Mouse (Mus musculus) gastrocnemius, adult 18-20 months (tissue): ENCODE measurements at regions not wholly inside any gene's neighbourhood (a gene's known extent, or its start where the extent isn't known, plus 50 kb on each side); places are given as distances from the start of the nearest gene placed in this dataset.

Experiments
- DNase-seq: peaks from one replicate; pipeline ENCODE4 v3.0.0; 2021; ENCODE audit warnings: low spot score

DNA sequence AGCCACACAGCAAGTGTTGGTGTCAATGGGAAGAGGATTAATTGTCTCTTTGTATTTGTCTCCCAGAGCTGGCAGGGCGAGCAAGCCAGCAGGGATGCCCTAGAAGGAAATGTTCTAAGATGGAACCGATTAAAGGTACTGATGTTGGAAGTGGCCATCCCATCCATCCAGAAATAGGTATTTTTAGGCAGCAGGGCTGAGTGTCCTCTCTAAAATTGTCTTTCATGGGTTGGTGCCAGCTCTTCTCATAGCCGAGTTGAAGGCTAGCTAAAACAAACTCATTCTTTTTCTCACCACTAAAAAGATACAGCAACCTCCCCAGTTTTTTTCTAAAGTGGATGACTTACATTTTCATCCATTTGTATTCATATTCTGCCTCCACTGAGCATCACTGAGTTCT lies 120.2 kb upstream of the Xylt1 start:
- no peak for DNase-seq

DNA sequence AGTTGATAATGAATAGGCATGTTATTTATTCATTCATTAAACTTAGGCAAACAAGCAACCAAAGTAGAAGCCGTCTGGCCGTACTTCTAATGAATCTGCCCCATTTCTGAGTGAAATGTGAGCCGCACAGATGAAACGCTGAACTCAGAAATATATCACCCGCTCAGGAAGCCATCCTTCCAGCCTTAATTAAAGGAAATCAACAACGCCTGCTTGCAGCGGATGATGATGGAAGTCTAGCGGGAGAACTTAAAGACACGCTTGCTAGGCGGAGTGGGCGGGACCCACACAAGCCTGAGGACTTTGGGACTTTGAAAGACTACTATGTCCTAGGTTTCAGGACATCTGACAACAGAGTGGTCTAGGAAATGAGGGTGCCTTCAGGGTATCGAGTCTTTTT lies 117.7 kb upstream of the Xylt1 start:
- DNase-seq = no peak

DNA sequence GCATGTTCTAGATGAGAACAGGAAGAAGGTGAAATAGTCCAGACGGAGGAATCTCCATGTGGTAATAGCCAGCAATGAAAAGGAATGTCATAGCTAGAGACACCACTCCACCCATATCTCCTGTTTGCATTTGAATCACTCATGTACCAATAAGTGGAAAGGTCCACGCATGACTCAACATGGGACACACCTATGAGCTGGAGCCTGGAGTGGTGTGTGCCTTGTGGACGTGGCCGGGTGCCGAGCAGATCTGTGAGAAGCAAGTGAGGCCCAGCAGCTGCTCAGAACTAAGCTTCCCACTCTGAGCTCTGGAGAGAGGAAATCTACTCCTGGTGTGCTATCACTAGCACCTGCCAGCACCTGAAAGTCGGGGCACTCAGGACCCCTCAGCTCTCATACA lies 116.4 kb upstream of the Xylt1 start:
- DNase-seq = no peak

DNA sequence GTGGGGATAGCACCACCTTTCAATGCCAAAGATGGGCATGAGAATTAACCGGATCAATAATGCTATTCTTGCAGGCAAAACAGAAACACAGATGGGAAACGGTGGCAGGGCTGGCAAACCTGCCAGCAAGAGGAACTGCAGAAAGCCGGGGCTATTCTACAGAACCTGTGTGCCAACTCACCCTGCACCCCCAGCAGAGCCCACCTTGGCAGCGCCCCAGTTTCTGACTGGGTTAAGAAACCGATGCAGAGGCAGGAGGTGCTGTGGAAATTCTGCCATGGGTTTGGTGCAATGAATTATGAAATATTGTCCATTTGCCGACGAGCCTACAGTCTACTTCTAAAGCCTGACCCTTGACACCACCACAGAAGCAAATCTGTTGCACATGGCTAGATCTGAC lies 112.7 kb upstream of the Xylt1 start:
- DNase-seq = no peak

DNA sequence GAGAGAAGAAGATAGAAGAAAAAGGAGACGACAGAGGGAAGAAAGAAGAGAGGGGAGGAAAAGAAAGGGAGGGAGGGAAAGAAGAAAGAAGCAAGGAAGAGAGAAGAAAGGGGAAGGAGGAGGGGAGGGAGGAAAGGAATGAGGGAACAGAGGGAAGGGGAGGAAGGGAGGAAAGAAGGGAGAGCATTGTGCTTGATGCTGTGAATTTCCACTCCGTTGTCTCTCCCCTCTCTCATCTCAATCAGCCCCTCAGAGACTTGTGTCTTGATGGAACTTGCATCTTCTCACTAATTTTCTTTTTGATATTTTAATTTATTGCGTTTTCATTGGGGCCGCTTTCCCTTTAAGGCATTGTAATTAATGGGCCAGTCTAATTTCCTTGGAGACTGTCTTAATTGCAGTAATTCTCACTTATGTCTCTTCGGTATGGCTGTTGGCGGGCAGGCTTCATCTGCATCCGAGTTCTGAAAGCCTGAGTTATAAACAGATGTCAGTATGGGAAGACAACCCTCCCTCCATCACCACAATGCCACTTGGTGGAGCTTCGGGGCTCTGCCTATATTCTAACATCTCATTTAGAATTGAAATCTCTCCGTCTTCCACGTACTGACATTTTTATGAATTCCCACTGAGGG lies 111.4 kb upstream of the Xylt1 start:
- DNase-seq = no peak

DNA sequence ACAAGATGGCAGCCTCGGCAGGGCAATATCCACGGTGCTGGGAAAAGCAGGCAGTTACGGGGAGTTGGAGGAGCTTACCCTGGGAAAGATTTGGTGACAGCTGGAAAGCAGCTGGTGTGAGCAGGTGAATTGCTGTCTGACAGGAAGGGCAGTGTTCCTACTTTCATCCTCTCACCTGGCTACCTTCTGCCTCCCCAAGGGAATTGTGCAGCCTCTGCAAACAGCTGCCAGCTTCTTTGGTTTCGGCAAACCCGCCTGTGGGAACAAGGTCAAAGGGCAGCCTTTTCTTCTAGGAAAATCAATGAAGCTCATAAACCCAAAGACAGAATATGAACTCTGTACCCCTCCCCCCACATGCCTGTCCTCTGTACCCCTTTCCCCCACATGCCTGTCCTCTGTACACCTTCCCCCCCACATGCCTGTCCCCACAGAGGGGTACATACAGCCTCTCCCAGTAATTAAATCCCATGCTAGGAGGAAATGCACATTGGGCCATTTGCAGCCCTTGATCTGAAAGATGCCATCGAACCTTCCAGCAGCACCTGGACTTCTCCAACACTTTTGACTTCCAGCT lies 102.3 kb upstream of the Xylt1 start:
- DNase-seq = no peak

DNA sequence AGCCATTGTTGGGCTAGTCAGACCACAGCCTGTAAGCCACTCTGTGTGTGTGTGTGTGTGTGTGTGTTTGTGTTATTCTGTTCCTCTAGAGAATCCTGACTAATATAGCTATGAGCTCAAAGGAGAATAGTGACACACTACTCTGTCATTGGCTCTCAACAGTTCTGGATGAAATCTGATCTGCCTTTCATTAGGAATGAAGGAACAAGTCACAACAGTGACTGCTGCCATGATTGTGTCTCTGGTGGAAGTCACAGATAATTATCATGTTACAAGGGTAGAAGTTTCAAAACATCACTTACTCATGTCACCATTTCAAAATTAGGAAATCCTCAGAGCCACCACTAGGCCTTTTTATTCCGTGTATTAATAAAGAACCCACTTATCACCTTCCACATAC lies 98.6 kb upstream of the Xylt1 start:
- no peak for DNase-seq

DNA sequence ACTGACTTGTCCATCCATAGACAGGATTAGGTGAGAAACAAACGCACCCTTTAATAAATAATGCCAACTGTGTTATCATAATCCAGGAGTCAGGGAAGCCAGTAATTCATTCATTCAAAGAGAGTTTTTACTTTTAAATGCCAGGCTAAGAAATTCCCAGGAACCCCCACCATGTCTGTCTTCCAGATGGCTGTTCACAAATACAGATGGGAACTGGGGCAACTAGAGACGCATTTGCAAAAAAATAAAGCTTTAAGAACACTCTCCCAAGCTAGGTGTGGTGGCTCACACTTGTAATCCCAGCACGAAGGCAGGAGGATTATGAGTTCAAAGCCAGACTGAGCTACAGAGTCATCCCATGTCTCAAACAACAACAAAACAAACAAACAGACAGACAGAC lies 95.6 kb upstream of the Xylt1 start:
- no peak for DNase-seq

DNA sequence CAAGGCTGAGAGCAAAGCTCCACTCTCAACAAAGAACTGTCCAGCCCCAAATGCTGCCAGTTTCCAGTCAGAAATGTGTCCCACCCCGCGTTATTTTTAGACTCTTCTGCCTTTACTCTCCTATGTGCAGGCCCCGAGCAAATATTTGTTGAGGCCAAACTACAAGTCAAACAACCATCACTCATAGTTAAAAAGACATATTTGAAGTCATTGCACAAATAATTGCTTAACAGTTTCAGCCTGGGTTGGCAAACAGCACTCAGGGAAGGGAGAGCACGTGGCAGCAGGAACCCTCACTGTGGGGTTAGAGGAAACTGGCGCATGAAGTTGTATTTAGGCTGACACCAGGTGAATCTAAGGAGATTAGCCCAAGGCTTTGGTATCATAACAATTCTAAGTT lies 94.8 kb upstream of the Xylt1 start:
- no peak for DNase-seq

DNA sequence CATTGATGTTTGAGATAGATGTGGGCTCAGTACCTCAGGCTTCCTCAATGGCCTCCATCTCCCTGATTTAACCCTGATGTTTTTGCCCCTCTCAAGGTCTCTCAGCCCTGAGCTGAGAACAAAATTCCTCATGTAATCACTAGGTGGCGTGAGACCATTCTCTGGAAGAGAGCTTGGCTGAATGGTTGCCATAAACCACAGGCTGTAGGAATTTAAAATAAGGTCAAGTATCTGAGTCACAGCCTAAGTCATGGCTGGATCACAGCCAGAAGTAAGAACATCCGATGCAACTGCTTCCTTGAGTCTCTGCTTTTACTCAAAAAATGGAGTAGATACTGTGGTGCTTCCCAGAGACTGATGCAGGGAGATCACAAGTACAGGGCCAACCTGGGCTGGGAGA lies 77.1 kb upstream of the Xylt1 start:
- peak; percentile 74 for DNase-seq

DNA sequence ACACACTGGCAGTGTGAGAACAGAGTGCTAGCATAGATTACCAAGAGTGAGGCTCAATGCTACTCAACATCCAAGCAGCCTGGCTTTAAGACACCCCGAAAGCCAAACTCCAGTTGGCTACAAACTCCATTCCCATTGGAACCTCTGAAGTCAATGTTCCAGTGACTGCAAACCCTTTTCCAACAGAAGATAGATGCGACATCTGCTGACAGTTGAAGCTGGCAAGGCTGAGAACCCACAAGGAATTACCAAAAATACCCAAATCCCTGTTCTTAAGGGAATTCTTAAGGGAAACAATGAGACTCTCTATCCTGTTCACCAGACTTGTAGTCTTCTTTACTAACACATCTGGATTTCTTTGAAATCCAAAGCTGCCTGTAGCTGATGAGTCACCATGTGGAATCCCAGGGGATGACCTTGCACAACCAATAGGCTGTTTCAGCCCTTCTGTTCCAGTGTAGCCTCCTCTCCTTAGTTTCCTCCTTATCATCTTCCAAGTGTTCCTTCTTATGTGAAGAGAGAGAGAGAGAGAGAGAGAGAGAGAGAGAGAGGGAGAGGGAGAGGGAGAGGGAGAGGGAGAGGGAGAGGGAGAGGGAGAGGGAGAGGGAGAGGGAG lies 70.1 kb upstream of the Xylt1 start:
- peak; percentile 81 for DNase-seq

DNA sequence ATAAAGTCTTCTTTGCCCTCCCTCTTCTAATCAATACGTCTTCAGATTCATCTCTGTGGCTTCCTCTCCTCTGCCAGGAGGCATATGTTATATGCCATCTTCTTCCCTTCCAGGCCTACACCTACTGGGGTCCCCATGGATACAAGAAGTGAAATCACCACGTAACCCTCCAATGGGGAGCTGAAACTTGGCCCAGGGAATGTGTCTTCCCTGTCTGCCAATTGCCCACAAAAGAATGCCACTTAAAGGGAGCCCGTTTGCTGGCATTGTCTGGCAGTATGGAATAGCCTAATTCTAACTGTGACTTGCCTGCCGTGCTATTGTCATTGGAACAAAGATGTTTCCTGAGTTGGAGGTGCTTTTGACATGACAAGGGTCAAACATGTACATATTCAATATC lies 69.5 kb upstream of the Xylt1 start:
- no peak for DNase-seq

DNA sequence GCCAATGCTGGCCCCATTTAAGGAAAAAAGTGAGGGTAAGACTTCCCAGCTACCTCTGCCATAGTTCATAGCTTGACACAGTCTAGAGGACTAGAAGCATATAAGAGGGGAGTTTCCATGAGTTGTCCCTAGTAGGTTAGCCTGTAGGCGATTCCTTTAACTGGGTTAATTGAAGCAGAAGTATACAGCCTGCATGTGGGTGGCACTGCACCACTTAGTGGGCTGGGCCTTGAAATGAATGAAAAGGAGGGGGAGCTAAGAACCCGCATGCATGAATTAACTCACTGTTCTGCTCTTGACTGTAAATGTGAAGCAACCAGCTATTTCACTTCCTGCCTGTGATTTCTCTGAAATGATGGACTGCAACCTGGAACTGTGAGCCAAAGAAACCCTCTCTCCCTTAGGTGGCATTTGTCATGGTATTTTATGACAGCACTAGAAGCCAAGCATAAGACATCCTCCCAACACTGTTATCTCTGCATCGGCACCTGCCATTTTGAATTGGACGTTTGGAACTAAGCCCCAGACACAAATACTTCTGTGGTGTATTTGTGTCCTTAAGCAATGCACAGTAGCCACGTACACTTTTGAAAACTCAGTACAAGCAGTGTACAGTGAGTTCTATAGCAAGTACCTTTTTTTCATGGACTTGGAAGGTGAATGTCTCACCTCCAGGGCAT lies 64.5 kb upstream of the Xylt1 start:
- DNase-seq = no peak

DNA sequence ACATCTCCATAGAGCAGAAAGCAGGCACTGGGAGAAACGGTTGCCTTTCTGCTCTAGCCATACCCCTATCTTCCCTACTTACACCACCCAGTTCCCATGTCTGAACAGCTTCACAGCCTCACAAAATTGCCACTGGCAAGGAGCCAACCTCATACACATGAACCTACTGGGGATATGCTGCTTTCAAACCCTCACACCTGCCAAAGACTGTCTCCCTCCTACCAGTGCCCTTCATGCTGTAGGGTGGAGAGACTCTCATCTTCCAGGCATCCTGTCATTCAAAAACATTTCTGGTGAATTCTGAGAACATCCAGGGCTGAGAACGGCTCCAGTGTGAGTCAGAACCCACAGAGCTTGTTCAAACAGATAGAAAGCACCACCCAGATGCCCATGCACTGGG lies 63.4 kb upstream of the Xylt1 start:
- DNase-seq = no peak

DNA sequence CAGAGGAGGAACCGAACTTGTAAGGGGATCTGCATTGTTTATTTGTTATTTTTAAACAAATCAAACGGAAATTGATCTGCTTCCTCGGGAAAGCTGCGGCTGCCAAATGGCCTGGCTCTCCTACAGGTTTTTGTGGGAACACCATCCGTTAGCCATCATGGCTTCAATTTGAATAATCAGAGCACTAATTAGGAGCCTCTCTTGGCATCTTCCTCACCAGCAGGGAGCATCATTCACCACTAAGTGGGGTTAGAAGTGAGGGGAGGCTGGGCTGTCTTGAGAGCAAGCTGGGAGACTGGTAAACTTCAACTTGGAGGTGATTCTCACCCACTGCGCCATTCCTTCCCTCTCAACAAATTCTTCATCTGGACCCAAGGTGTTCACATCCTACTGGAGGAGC lies 60.2 kb upstream of the Xylt1 start:
- DNase-seq = peak; percentile 4
